Mouse (Mus musculus) cerebellum, adult 2 months (tissue): ENCODE data around the gene Creld2. TPM values are rescaled to one million over a fixed set of nuclear protein-coding genes. Genes with fewer than 3 reads are reported as not detected.

Experiments
- DNase-seq, 2 experiments: peaks; one replicate each; pipeline ENCODE4 v3.0.0; 2021
- H3K27ac ChIP-seq: fragments of 200-500 bp; 2 replicates; pipeline ENCODE4 v1.5.1; 2012; ENCODE audit warnings: low read length, control low read depth, inconsistent platforms; ENCODE audit not compliant: insufficient read depth
- H3K27me3 ChIP-seq: fragments of 200-500 bp; 2 replicates; pipeline ENCODE4 v1.6.1; 2012; ENCODE audit warnings: inconsistent platforms, mild to moderate bottlenecking, low read length, moderate library complexity; ENCODE audit not compliant: control insufficient read depth, insufficient read depth
- H3K4me1 ChIP-seq: fragments of 200-500 bp; 2 replicates; pipeline ENCODE4 v1.6.1; 2011; ENCODE audit warnings: low read length; ENCODE audit not compliant: control insufficient read depth, insufficient read depth
- H3K4me3 ChIP-seq: fragments of 200-500 bp; replicated peaks from 2 replicates; pipeline ENCODE3; 2011; ENCODE audit warnings: mild to moderate bottlenecking, low read depth, low read length, control low read depth; ENCODE audit not compliant: insufficient read depth
- CTCF ChIP-seq: fragments of 200-500 bp; IDR thresholded peaks from 2 replicates; pipeline ENCODE4 v1.5.1; 2011; ENCODE audit warnings: low read depth, mild to moderate bottlenecking, control low read depth, low read length, moderate library complexity, borderline replicate concordance; ENCODE audit not compliant: insufficient read depth
- POLR2A ChIP-seq: fragments of 200-500 bp; IDR thresholded peaks from 2 replicates; pipeline ENCODE4 v1.6.1; 2011; ENCODE audit warnings: low read length, control low read depth, borderline replicate concordance; ENCODE audit not compliant: insufficient read depth
- WGBS: fragments of 180-500 bp; shearing (Covaris S2); methylation state at CpG from one replicate; pipeline ENCODE4 v1.1.7; 2018; 5-methylcytosine and 5-hydroxymethylcytosine counted together
- polyA plus RNA-seq: library from polyadenylated mRNA; depleted of rRNA; stranded (reverse); fragments of >200 nt; gene quantifications from 2 replicates; pipeline ENCODE4 v1.2.3, GENCODE M21; 2012

Gene Creld2
- polyA plus RNA-seq, 1 experiment, result 32.0 TPM

GRCm38 (mm10) chr15:88823376-88823775 is 3.9 kb downstream of the Creld2 start:
- 94% methylated on average over 5 of the region's 5 CpGs for WGBS
- no peaks in the 10 kb centered on the region for H3K27me3 ChIP-seq
- no peak overlapping the region for H3K4me3 ChIP-seq
- DNase-seq, result no peak
- H3K27ac ChIP-seq, result no peak overlapping the region
- H3K4me1 ChIP-seq, result peaks cover 23% of the 10 kb centered on the region
- no peak for TF ChIP-seq POLR2A
- no peak for TF ChIP-seq CTCF

- TF ChIP-seq POLR2A, result no peak
- no peak for TF ChIP-seq CTCF
- peaks cover 26% of the 10 kb centered on the region for H3K4me1 ChIP-seq
- H3K27me3 ChIP-seq, result no peaks in the 10 kb centered on the region
- WGBS, result 41% methylated on average over 6 of the region's 6 CpGs
- DNase-seq, result no peak
- H3K4me3 ChIP-seq, result no peak overlapping the region
- peak overlapping the region; percentile 8; the same call in 1 of the 2 replicates for H3K27ac ChIP-seq
Observed at GRCm38 (mm10) chr15:88827466-88827865, 8.0 kb downstream of the Creld2 start.

GRCm38 (mm10) chr15:88827991-88828799 is 8.7 kb downstream of the Creld2 start:
- Histone ChIP-seq H3K4me3 (no peak overlapping the region), H3K4me1 (peaks cover 26% of the 10 kb centered on the region), H3K27me3 (no peaks in the 10 kb centered on the region), H3K27ac (peak overlapping the region; percentile 9; the same call in 1 of the 2 replicates)
- no peak for TF ChIP-seq POLR2A
- TF ChIP-seq CTCF, result peak; percentile 94
- DNase-seq, result peak; percentile 93 to 94
- WGBS, result 10% methylated on average over 9 of the region's 9 CpGs

- TF ChIP-seq POLR2A, result no peak
- peak; percentile 98 for TF ChIP-seq CTCF
- 53% methylated on average over 17 of the region's 17 CpGs for WGBS
- 0 out of 2 replicates have a peak overlapping the region, but pooled peaks have one; percentile 9 for H3K27ac ChIP-seq
Observed at GRCm38 (mm10) chr15:88828800-88829705, 9.6 kb downstream of the Creld2 start.

GRCm38 (mm10) chr15:88829791-88830440 is 10.5 kb downstream of the Creld2 start:
- no peak overlapping the region for H3K27ac ChIP-seq
- peaks cover 26% of the 10 kb centered on the region for H3K4me1 ChIP-seq
- H3K27me3 ChIP-seq, result no peaks in the 10 kb centered on the region
- 47% methylated on average over 6 of the region's 6 CpGs for WGBS
- H3K4me3 ChIP-seq, result no peak overlapping the region
- TF ChIP-seq CTCF (no peak), POLR2A (no peak)
- no peak for DNase-seq

More at GRCm38 (mm10) chr15:88828800-88829705, 9.6 kb downstream of the Creld2 start:
- Histone ChIP-seq H3K27me3 (no peaks in the 10 kb centered on the region), H3K4me3 (no peak overlapping the region), H3K4me1 (peaks cover 26% of the 10 kb centered on the region)
- peak; percentile 88 to 94 for DNase-seq

GRCm38 (mm10) chr15:88830696-88831095 is 11.2 kb downstream of the Creld2 start:
- no peaks in the 10 kb centered on the region for H3K27me3 ChIP-seq
- no peak for DNase-seq
- 90% methylated on average over 5 of the region's 5 CpGs for WGBS
- peaks cover 26% of the 10 kb centered on the region for H3K4me1 ChIP-seq
- H3K27ac ChIP-seq, result no peak overlapping the region
- no peak for TF ChIP-seq POLR2A
- no peak for TF ChIP-seq CTCF
- H3K4me3 ChIP-seq, result no peak overlapping the region

- H3K4me1 ChIP-seq, result peaks cover 26% of the 10 kb centered on the region
- TF ChIP-seq POLR2A (no peak), CTCF (no peak)
- WGBS, result 55% methylated on average over 5 of the region's 5 CpGs
- H3K27me3 ChIP-seq, result no peaks in the 10 kb centered on the region
- no peak overlapping the region for H3K4me3 ChIP-seq
- DNase-seq, result no peak
- H3K27ac ChIP-seq, result no peak overlapping the region
Observed at GRCm38 (mm10) chr15:88831482-88831881, 12.0 kb downstream of the Creld2 start.
